Mouse (Mus musculus): Measurements from ENCODE around the gene D630003M21Rik.

- no peak for TF ChIP-seq CTCF (IDR thresholded peaks at IDR 0.05; ENCODE audit: low read depth)
- TF ChIP-seq EP300 (optimal IDR thresholded peaks at IDR 0.05): no peak
Observed at GRCm38 (mm10) chr2:158221446-158222084, 7.5 kb downstream of the D630003M21Rik start.
